Mouse (Mus musculus) heart, postnatal 36 days (tissue): ENCODE measurements at regions not wholly inside any gene's neighbourhood (a gene's known extent, or its start where the extent isn't known, plus 50 kb on each side); places are given as distances from the start of the nearest gene placed in this dataset.
A peak's percentile ranks its signal among the peaks of the same experiment; 100 is the strongest.

Experiments used
- DNase-seq, 2 experiments: peaks; one replicate each; pipeline ENCODE4 v3.0.0; 2021 to 2022
- intact Hi-C: fragments of 180-260 bp; cut with DNase I; formaldehyde crosslinking; loops from one replicate; pipeline ENCODE4 v1.15.1; 2025

GRCm38 (mm10) chr4:89454926-89455325 is 144.1 kb upstream of the Cdkn2b start:
- no peak for DNase-seq
- intact Hi-C loops, result no loop called here

- DNase-seq, result no peak
- intact Hi-C loops, result no loop called here
These were observed 142.2 kb upstream of the Cdkn2b start for GRCm38 (mm10) chr4:89453051-89453450.

GRCm38 (mm10) chr4:89451741-89452140 is 140.9 kb upstream of the Cdkn2b start:
- no peak for DNase-seq
- intact Hi-C loops, result no loop called here

DNA sequence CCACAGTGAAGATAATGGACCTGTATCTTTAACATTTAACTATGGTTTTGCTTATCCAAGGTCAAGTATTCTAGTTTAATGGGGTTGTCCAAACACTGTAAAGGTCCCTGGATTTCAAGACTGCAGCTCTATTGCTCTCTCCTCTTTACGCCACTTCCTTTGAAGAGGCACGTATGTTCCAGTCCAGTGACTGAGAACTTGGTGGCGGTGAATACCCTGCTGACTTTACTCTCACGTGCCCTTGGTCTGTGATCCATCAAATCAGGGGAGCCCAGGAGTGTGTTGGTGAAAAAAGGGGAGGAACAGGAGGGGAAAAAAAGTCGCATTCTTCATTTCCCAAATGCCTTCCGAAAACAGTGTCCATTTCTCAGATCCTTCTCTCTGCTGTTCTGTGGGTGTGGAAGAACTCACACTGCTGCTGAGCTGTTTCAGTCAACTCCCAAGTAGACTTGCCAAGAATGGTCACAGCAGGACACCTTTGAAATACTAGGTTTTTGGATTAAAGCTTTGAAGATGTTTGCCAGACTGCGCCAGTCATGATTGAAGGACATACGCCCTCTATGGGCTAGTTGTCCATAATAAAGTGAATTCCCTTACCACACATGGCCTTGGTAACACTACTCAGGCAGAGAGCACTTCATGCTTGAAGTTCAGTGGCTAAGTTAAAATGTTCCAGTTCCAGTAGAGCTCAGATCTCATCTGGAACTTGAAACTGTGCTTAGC is 136.1 kb upstream of the Cdkn2b start:
- intact Hi-C loops, result no loop called here
- no peak for DNase-seq

DNA sequence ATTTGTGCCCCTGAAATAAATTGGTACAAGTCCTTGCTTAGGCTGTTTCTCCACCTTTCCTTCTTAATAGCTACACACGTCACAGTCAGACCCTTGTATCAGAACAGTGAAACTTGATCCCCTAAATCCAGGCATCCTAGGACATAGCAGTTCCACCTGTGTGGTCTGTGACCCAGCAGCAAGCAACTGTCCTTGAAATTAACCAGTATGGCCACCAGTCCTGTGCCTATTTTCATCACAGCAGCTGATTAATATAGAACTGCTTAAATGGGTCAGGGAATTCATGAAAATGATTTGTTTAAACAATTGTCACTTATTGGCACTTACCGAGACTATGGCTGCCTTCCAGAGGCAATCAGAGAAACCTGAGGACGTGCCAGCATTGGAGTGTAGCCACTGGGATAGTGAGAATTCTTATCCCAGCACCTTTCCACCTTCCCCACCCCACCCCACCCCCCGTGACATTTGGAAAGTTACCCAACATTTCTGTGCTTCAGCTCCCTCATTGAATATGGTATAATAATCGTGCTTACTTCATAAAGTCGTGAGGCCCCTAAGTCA is 135.4 kb upstream of the Cdkn2b start:
- intact Hi-C loops, result no loop called here
- DNase-seq, result peak in 1 of 2 experiments; percentile 21

DNA sequence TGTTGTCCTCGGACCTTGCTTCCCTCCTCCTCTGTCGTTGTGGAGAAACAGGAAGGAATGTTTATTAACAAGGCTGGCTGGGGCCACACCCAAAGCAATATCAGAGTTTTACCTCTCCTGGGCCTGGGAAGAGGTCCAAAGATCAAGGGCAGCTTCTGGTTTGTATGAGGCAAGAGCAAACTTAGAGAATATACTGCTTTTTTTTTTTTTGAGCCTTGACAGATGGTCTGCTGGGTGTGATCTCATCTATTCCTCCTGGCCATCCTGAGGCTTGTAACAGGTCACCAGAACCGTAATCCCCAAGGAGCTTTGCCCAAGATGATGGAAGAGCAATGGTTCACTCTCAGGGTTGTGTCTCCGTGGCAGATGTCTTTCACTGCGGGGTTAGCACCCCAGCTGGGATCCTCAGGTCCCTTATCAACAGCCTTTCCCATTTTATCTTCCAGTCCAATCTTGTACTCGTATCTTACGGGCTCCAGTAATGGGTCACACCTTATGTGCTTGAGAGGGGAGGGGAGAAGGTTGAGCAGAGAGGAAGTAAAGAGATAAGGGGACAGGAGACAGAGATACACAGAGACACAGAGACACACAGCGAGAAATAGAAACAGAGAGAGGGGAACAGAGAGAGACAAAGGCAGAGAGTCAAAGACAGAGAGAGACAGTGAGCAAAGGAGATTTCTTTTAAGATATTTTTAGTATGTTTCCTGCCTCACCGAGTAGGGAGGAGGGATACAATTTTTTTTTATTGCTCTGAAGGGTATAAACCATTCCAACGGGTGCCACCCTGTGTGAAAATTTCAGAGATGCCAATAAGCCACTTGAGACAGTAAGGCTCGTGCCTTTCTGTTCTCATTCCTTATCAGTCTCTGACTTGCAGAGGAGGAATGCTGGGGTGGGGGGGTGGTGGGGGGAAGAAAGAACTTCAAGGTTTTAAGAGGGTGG is 134.6 kb upstream of the Cdkn2b start:
- no peak for DNase-seq
- intact Hi-C loops, result no loop called here

DNA sequence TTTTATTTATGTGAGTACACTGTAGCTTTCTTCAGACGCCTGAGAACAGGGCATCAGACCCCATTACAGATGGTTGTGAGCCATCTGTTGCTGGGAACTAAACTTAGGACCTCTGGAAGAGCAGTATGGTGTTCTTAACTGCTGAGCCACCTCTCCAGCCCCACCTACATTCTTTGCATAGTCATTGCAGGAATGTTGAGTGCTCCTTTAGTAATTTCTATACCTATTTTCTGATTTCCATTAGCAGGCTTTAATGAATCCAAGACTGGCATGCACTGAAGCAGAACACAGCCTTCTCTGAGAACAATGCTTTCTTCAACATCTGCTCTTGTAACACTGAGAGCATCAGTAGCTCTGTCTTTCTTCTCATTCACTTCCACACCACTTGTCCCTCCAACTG is 131.7 kb upstream of the Cdkn2b start:
- DNase-seq, result no peak
- intact Hi-C loops, result no loop called here

- intact Hi-C loops, result no loop called here
- DNase-seq, result no peak
These were observed 130.0 kb upstream of the Cdkn2b start for GRCm38 (mm10) chr4:89440821-89441220.

- intact Hi-C loops, result no loop called here
- DNase-seq, result no peak
These were observed 129.5 kb upstream of the Cdkn2b start for GRCm38 (mm10) chr4:89440326-89440725.

DNA sequence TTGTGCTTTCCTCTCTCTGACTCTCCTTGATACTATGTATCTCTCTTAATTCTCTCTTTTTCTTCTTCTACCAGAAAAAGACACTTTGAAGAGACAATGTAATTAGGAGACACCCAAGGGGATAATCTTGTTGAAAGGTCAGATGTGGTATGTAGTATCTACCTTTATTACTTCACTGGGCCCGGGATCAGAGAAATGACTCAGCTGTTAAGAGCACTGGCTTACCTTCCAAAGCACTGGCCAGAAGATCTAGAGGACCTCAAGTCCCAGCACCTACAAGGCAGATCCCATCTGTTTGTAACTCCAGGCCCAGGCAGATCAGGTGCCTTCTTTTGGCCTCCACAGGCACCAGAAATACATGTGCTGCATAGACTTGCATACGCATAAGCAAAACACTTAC is 127.8 kb upstream of the Cdkn2b start:
- no peak for DNase-seq
- intact Hi-C loops, result no loop called here

DNA sequence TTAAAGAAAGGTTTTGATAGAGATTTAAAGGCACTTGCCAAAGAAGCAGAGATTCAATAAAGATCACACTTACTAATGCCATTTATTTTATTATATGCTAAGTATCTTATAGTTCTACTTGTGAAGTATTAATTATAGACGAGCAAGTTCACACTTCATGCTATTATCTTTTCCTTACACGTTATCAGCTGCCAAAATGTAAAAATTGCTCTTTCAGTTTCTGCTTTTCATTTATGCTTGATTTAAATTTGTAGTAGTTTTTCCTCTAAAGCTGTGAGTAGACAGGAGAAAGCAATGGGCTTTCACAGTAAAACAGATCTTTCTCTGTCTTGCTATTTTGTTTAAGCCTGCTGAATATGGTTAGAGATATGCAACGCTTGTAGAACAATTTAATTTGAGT is 125.9 kb upstream of the Cdkn2b start:
- intact Hi-C loops, result no loop called here
- no peak for DNase-seq

GRCm38 (mm10) chr4:89434152-89434551 is 123.3 kb upstream of the Cdkn2b start:
- DNase-seq, result no peak
- intact Hi-C loops, result no loop called here

- DNase-seq, result no peak
- intact Hi-C loops, result no loop called here
These were observed 122.7 kb upstream of the Cdkn2b start for GRCm38 (mm10) chr4:89433528-89433927.

GRCm38 (mm10) chr4:89431520-89431919 is 120.7 kb upstream of the Cdkn2b start:
- intact Hi-C loops, result no loop called here

GRCm38 (mm10) chr4:89428465-89428864 is 117.6 kb upstream of the Cdkn2b start:
- no peak for DNase-seq
- intact Hi-C loops, result no loop called here

More at GRCm38 (mm10) chr4:89431520-89431919, 120.7 kb upstream of the Cdkn2b start:
- DNase-seq, result no peak

DNA sequence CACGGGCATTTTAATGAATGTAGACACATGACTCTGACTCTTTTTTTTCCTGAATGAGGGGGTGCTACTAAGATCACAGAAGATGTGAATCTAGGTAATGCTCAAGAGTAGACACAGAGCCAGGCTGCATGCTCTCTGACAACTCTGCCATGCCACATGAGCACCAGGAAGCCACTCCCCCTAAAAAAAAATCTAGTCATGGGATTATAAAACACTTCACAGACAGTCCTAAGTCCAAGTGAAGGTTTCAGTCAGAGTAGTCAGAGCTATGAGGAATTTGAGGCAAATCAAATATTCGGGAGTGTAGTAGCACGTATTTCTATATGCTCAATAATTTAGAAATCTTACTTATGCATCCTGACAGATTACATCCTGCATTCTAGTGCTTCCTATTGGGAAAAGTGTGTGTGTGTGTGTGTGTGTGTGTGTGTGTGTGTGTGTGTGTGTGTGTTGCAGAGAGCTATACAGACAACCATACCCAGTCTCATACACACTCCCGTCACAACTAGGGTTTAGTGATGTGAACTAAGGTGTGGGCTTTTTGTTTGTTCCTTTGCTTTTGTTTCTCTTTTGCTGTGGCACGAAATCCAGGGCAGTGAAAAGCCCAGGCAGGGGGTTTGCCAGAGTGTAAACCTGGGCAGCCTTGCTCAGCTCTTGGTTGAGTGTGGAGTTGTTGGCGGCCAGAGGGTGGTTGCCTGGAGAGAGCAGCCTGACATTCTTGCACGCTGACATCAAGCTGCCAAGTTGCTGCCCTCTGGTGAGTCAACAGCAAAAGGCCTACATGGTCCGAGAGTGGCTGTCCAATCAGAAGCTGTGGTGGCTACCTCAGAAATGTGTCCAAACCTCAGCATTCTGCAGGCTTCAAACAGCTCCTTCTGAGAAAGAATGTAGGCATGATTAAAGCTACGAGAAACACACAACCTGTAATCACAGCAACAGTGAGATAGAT is 116.8 kb upstream of the Cdkn2b start:
- DNase-seq, result peak in 1 of 2 experiments; percentile 24
- intact Hi-C loops, result no loop called here

DNA sequence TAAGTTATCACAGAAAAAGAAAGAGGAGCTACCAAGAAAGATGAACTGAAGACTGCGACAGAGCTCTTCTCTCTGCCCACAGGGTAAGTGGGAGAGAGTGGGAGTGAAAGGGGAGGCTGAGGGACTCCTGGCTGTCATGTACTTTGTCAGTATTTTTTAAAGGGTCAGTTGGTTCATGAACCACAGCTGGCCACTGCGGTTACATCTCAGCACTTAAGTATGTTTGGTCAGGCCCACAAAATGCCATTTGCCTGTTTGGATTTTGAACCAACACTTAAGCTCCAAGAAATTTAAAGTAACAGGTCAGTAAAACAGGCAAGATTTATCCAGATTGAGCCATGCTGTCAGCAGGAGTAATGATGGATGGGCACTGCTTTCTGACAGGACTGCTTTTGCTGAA is 115.1 kb upstream of the Cdkn2b start:
- intact Hi-C loops, result no loop called here
- DNase-seq, result no peak

GRCm38 (mm10) chr4:89421694-89422354 is 111.0 kb upstream of the Cdkn2b start:
- peak; percentile 30 to 45 for DNase-seq
- intact Hi-C loops, result no loop called here

DNA sequence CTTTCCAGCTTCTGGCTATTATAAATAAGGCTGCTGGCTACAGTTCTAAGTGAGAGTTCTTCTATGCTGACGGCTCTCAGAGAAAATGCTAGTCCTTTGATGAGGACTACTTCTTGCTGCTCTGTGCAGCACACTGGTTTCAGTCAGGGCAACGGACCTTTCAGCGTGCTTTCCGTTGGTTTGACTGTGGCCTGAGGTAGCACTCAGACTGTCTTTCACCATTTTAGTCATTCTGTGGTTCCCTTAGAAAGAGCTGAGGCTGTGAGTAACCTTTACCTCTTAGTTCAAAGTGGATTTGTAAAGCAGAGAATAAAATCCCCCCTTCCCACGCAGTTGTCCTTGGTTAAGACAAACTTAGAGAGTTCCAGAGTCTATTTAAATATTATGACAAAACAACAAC is 110.0 kb upstream of the Cdkn2b start:
- intact Hi-C loops, result no loop called here
- DNase-seq, result no peak

GRCm38 (mm10) chr4:89419507-89419906 is 108.7 kb upstream of the Cdkn2b start:
- DNase-seq, result no peak
- intact Hi-C loops, result no loop called here
